ENCODE assay signal across 8 mouse cellular contexts in the genomic region with DNA sequence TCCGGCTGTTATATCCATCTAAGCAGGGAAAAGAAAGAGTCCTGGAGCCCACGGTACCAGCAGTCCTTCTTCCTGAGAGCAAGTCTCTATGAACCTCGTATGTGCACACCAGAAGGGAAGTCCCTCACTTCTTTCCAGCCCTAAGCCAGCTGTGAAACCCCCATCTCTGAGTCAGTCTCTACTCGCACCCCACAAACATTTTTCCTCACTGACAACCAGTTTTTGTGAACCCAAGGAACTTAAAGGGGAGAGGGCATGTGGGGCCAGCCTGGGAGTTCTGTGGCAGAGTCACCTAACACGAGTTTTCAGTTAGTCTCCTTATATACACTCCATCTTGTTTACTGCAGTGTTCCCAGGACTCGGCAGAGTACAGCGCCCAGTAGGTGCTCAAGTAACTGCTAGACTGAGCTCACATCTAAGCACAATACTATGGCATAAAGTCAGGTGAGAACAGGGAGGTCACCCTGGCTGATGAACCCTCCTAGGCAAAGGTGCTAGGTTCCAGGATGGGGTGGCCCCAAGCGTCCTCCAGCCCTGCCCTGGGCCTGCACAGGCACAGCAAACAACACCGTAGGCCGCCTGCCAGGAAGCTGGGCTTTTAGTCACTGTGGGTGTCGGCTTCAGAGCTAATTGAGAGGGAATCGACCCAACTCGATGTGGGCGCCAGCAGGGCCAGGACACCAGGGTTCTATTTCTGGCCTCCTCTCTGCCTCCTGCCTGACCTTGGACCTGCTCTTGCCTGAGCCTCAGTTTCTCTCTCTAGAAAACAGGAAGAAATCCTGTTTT. TPM values are rescaled to one million over a fixed set of nuclear protein-coding genes. Genes with fewer than 3 reads are reported as not detected.
DNase-seq lines count a peak whose midpoint lies in the region; ATAC-seq and TF ChIP-seq lines count a peak whose summit lies in the region.

No protein-coding gene starts in this region.

- peaks cover 18% of the 10 kb centered on the region for H3K36me3 ChIP-seq in limb, embryonic 15.5 days

- no peak overlapping the region for H3K4me3 ChIP-seq in gastrocnemius, adult 2 months
- no peak overlapping the region for H3K4me3 ChIP-seq in limb, embryonic 15.5 days

- no peaks in the 10 kb centered on the region for H3K27me3 ChIP-seq in limb, embryonic 15.5 days

- H3K9me3 ChIP-seq in limb, embryonic 15.5 days = no peaks in the 10 kb centered on the region

- H3K27ac ChIP-seq in gastrocnemius, adult 2 months = peak overlapping the region; percentile 78
- peak overlapping the region; percentile 79 for H3K27ac ChIP-seq in limb, embryonic 15.5 days

- ATAC-seq in limb, embryonic 15.5 days (ENCODE audit: insufficient number of reproducible peaks, low FRiP score, low TSS enrichment, low read depth) = no peak

- H3K9ac ChIP-seq in limb, embryonic 15.5 days = no peak overlapping the region; the same call in 1 of the 2 replicates

- WGBS in limb, embryonic 15.5 days = 41% methylated on average over 14 of the region's 14 CpGs

- TF ChIP-seq CTCF in gastrocnemius, adult 2 months (IDR thresholded peaks at IDR 0.05) = no peak

- H3K4me1 ChIP-seq in limb, embryonic 15.5 days = peaks cover 98% of the 10 kb centered on the region

- intact Hi-C loops in heart, postnatal 25 days (cut with DNase I) = no loop called here
- intact Hi-C loops in gastrocnemius, adult 2 months (cut with DNase I) = no loop called here

- peak overlapping the region; percentile 1; the same call in 1 of the 2 replicates for H3K4me2 ChIP-seq in limb, embryonic 15.5 days

- peak; percentile 95 for DNase-seq in heart, adult 11 months
- DNase-seq in heart, postnatal 25 days (ENCODE audit: low spot score) = no peak
- DNase-seq in 3T3-L1 (ENCODE audit: low read depth, low spot score) = peak; percentile 80
- peak; percentile 91 for DNase-seq in gastrocnemius, adult 2 months
- DNase-seq in testis, postnatal 10 days (ENCODE audit: low spot score) = no peak
- no peak for DNase-seq in spleen, postnatal 10 days (ENCODE audit: low spot score in 2 of 2)
- no peak for DNase-seq in left cerebral cortex, adult 11 months (ENCODE audit: low spot score)

RNA-seq across cellular contexts. Expression of gene Sema3f, which starts 6.7 kb away (rescaled TPM):
- total RNA-seq in heart, postnatal 25 days (2021) = 10 to 100 TPM; 15.1 to 15.8 TPM
- total RNA-seq in gastrocnemius, adult 2 months (2021) = 1 to 10 TPM; 6.3 to 9.2 TPM
- polyA plus RNA-seq in limb, embryonic 15.5 days (2015; fragmentation: Nextera tagmentation; extraction: Ambion mirVana) = 26.6 and 38.2 TPM in 2 replicates

RNA-seq across cellular contexts. Expression of gene Gnat1, which starts 24.0 kb away (rescaled TPM):
- total RNA-seq in heart, postnatal 25 days (2021) = not detected
- not detected for total RNA-seq in gastrocnemius, adult 2 months (2021)
- polyA plus RNA-seq in limb, embryonic 15.5 days (2015; fragmentation: Nextera tagmentation; extraction: Ambion mirVana) = 2.8 TPM in 2 replicates

RNA-seq across cellular contexts. Expression of gene Slc38a3, which starts 34.2 kb away (rescaled TPM):
- 10 to 100 TPM; 62.0 to 69.7 TPM for total RNA-seq in heart, postnatal 25 days (2021)
- 10 to 100 TPM; 60.8 to 94.7 TPM for total RNA-seq in gastrocnemius, adult 2 months (2021)
- 5.0 and 5.1 TPM in 2 replicates for polyA plus RNA-seq in limb, embryonic 15.5 days (2015; fragmentation: Nextera tagmentation; extraction: Ambion mirVana)

Comparison
In these comparisons a context has a peak if more than half of its experiments do, and no peak if none do; other contexts are left out.
1. DNase-seq: peak in heart, adult 11 months (single experiment), 3T3-L1 (single experiment) and gastrocnemius, adult 2 months (single experiment); none in heart, postnatal 25 days (single experiment), testis, postnatal 10 days (single experiment), spleen, postnatal 10 days (0 of 2) and left cerebral cortex, adult 11 months (single experiment).